Mouse (Mus musculus): Measurements from ENCODE around the gene Amigo1.
"Not testable (repeated sequence)": the region's sequence is repeated elsewhere in the genome, so short reads cannot be mapped to it uniquely, and the experiment has no call there.

Gene Amigo1

DNA sequence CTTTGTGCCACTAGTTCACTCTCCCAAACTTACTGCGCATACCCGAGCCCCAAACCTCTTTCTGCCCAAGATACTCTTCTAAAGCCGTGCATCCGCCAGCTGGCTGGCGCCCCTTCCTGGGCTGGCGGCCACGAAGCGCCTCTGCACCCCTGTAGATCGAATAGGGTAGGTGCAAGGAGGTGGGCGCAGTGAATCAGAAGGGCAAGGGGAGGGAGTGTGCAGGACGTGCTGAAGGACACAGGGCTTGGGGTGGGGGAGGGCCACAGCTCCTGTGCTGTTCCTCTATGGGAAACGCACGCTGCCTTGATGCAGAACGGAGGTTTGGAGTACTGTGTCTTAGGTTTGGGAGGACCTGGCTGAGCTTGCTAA is 24.6 kb downstream of the Amigo1 start, which contains the start of gene Atxn7l2:
Gene Atxn7l2 (minus strand): TSS at position 164 of the 369 bp plus-strand sequence.
- peak; percentile 84 for DNase-seq

DNA sequence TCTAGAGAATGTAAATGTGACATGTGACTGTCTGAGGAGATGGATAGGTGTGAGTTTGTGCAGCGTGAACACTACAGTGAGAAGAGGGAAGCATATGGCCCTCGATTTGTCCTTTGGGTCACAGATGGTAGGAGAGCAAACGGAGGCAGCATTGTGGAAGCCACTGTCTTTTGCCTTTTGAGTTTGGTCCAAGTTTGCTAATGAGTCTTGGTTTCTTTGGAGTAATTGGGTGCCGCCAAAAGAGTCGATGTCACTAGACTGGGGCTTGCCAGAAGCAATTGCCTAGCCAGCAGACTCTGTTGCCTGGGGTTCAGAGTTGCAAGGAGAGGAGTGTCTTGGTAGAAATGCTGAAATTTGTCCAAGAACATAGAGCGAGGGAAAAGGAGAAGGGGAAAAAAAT is 25.7 kb downstream of the Amigo1 start:
- no peak for DNase-seq

DNA sequence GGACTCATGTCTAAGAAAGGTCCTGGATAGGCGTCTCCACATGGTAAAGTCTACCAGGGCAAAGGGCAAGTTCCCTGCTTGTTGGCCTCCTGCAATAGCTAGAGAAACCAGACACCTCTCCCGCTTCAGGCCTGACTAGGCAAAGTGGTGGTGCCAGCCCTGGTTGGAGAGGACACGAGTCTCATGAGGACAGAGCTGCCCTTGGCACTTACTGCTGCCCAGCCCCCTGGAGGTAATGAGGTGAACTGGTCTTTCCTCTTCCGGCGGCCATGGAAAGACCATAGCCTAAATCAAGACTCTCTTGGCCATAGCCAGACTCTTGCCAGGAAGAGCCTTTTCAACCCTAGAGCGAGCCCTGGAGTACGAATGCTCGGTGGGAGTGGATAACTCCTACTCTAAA is 26.3 kb downstream of the Amigo1 start:
- no peak for DNase-seq

DNA sequence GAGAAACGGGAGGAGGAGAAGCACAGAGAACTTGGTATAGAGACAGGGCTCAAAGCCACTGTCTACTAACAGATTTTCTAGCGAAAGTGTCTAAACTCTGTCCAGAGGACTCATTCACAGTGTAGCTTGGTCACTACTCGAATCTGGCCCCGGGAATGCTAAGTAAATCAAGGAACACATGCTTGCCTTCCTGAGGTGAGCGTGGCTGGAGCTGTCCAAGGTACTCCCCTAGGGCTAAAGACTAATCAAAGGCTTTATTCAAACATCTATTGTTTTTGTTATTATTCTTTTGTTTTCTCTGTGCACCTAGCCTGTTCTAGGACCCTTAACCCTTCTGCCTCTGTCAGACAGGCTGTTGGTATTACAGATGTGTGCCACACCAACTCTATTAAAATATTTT is 28.6 kb downstream of the Amigo1 start:
- peak; percentile 72 for DNase-seq

DNA sequence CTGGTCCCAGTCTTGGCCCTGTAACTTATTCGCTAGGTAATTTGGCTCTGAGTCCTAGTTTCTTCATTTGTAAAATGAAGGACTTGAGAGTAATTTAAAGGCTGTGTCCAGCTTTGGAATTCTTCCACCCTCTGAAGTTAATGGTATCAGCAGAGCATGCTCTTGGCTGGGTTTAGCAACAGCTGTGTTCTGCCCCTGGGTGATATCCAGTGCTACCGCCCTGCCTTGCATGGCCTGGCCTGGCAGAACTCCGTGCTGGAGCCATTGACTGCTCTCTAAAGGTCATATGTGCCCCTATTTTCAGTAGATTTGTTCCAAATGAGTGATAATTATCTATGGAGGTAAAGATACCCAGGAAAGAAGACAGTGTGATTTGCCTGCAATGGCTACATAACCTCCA is 34.5 kb downstream of the Amigo1 start:
- no peak for DNase-seq

DNA sequence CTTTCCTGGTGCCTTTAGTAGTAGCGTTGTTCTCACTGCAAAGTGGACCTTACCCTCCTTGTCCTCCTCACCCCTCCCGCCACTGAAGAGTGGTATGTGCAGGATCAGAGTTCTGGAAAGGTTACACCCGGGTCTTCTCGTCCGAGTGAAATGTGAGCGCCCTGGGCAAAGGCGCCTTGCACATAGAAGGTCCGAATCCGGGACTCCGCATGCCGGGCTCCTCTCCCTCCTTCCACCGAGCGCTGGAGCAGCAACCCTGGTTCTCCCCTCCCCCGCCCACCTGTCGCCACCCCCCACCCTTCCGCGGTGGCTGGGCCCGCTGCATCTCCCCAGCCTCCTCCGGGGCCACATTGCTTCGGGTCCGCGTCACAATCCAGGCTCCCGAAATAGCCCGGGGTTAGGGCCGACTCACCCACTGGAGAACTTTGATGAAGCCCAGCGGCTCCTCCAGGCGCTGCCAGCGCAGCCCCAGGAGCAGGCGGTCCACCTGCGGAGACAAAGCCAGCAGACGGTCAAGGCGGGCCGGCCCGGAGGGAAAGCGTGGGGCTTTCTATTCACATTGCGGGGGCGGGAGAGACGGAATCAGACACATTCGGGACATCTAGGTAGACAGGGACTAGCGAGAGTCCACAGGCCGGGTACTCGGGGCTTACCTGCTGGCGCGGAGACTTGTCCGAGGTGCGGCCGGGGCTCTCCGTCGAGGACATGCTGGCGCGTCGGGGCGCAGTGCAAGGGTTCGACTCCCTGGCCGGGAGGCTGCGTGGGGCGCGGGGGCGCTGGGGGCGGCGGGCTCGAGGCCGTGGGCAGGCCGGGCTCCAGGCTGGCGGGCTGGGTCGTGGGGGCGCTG is 39.8 kb downstream of the Amigo1 start:
- DNase-seq, result peak; percentile 38

DNA sequence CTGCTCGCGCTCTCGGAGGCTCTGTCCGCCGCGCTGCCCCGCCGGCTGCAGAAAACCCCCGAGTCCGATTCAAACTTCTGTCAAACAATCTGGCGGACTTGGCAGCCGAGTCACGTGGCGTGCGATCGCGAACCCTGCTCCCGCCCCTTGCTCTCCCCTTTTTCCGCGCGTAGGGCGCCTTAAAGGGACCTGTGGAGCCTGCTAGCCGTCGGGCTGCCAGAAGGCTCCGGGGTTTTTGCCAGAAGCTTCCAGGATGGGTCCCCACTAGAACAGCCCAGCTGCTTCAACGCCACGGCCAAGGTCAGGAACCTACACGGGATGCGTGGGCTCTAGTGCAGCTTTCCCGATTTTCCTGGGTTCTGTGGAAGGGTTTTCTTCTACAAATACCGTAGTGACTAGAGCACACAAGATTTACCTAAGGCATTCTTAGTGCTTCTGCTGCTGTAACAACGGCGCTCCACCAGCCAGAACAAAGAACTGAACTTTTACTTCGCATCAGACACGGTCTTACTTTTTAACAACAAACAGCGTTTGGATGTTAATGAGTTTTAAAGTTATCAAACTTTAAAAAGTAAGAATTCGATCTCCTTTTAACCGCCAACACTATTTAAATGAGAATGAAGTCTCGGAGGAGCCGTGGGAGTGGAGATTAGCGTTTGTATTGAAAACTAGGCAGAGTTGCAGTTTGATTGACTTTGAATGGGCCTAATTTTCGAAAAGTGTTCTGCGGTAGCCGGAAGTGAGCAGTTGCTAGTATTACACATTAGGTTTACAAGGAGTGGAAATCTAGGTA is 40.6 kb downstream of the Amigo1 start, which contains the start of gene Sypl2:
Gene Sypl2 (minus strand): TSS at position 91 of the 793 bp plus-strand sequence.
- DNase-seq, result peak; percentile 72

DNA sequence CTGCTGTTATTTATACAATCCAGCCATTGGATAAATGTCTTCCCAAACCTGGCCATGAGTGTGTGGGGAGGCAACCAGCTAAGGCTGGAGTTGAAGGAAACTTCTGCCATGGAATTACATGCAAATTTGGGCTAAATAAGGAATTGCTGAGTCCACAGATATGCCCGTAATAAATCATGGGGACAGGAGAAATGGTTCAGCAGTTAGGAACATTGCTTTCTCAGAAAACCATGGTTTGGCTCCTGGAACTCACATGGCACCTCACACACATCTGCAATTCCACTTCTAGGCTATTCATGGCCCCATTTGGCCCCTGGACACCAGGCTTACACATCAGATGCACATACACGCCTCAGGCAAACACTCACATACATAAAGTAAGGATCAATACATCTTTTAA is 41.4 kb downstream of the Amigo1 start:
- DNase-seq, result no peak

DNA sequence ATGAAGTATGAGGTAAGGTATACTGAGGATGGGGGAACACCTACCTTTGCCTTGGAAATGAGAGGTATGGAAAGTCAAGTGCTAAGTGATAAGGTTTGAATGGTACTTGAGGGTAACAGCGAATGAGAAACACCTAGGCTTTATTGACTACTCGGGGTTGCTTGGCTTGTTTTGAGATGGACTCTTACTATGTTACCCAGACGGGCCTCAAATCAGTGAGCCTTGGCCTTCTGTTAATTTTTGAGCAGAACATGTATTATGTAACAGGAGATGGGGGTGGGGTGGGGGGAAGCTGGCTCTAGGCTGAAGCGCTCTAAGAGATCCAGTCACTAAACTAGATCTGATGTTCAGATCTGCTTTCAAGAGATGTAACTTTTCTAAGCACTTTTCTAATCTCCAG is 45.5 kb downstream of the Amigo1 start:
- no peak for DNase-seq

DNA sequence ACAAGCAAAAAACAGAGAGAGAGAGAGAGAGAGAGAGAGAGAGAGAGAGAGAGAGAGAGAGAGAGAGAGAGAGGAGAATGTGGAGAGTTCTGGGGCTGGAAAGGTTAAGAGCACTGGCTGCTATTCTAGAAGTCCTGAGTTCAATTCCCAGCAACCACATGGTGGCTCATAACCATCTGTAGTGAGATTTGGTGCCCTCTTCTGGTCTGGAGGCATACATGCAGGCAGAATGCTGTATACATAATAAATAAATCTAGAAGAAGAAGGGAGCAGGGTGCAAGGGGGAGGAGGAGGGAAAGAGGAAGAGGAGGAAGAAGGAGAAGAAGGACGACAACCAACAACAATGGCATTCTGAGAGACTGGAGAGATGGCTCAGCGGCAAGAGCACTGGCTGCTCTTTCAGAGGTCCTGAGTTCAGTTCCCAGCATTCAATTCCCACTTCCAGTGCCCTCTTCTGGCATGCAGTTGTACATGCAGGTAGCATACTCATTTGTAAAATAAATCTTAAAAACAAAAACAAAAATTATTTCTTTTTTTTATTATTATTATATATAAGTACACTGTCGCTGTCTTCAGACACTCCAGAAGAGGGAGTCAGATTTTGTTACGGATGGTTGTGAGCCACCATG is 51.5 kb downstream of the Amigo1 start:
- not testable (repeated sequence) for DNase-seq

DNA sequence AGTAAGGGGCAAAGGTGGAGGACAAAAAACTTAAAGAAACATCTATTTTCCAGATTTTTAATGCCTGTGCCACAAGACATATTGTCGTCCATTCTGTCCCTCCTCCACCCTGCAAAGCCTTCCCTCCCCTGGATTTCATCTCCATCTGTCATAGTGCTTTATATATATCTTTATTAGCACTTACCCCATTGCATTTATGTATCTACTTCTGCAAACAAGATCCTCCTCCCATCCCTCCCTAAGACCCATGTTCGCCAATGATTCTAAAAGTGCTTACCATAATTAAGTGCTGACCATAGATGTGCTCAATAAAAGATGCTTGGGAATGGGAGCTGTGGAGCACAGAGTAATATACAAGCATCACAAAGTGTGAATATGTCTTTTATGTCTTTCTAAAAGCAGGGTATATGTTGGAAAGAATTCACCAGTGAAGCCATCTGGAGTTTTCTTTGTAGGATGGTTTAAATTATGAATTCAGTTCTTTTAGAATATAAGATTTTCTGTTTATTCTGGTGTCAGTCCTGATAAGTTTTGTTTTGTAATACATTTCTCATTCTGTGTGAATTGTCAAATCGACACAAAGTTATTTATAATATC is 55.2 kb downstream of the Amigo1 start:
- DNase-seq, result no peak

Data from embryo, embryonic 11 days (tissue).